Mouse (Mus musculus): Measurements from ENCODE around the gene Slc16a11.

DNA sequence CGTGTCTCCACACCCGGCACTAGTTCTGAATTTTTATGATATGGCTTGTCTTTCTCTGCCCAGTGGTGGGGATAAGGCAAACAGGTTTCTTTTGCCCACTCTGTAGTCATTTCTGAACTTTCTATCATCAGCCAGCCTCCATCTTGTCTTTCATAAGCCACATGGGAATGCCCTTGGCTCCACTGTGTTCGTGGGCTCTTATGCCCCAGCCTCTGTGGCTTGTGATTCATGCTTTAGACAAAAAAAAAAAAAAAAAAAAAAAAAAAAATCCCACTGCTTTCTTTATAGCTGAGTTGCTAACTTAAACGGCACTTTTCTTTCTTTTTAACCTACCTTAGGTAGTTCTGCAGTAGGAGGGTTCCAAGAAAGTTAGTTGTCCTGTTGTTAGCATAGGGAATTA lies 20.4 kb upstream of the Slc16a11 start:
- no peak for TF ChIP-seq POLR2A (IDR thresholded peaks at IDR 0.05; ENCODE audit: insufficient read depth, low read depth, low read length)
- TF ChIP-seq CTCF (IDR thresholded peaks at IDR 0.05) = no peak
- no peak for TF ChIP-seq EP300 (IDR thresholded peaks at IDR 0.05; ENCODE audit: insufficient read depth, low read depth, low read length)

All from heart, adult 2 months (tissue).